Mouse (Mus musculus) hindbrain, embryonic 14.5 days (tissue): Measurements from ENCODE around the gene Mga. TPM values are rescaled to one million over a fixed set of nuclear protein-coding genes. Genes with fewer than 3 reads are reported as not detected.

Source experiments
- ATAC-seq: fragments of 200-750 bp; cut with Nextera tagmentation; 2 replicates; pipeline ENCODE4 v1.8.0; 2017; ENCODE audit warnings: moderate number of reproducible peaks, mild to moderate bottlenecking, moderate TSS enrichment, moderate library complexity; ENCODE audit not compliant: low FRiP score
- DNase-seq: peaks from one replicate; pipeline ENCODE4 v3.0.0-alpha.2; 2015; ENCODE audit warnings: low spot score
- H3K27ac ChIP-seq: fragments of 300-500 bp; sonication (generic); 2 replicates; pipeline ENCODE4 v1.5.1; 2014; ENCODE audit warnings: mild to moderate bottlenecking, moderate library complexity
- H3K27me3 ChIP-seq: fragments of 300-500 bp; sonication (generic); 2 replicates; pipeline ENCODE4 v1.6.1; 2014; ENCODE audit warnings: mild to moderate bottlenecking, low read length, mixed read lengths; ENCODE audit not compliant: control insufficient read depth, insufficient read depth
- H3K36me3 ChIP-seq: fragments of 300-500 bp; sonication (generic); replicated peaks from 2 replicates; pipeline ENCODE4 v1.6.1; 2014; ENCODE audit not compliant: control insufficient read depth, insufficient read depth
- H3K4me1 ChIP-seq: fragments of 300-500 bp; sonication (generic); replicated peaks from 2 replicates; pipeline ENCODE4 v1.6.1; 2014; ENCODE audit warnings: antibody characterized with exemption, low read length, mixed read lengths; ENCODE audit not compliant: control insufficient read depth, insufficient read depth
- H3K4me2 ChIP-seq: fragments of 300-500 bp; sonication (generic); replicated peaks from 2 replicates; pipeline ENCODE4 v1.6.1; 2014; ENCODE audit warnings: mild to moderate bottlenecking, moderate library complexity
- H3K4me3 ChIP-seq: fragments of 300-500 bp; sonication (generic); replicated peaks from 2 replicates; pipeline ENCODE4 v1.5.1; 2014; ENCODE audit warnings: mild to moderate bottlenecking, low read length
- H3K9ac ChIP-seq: fragments of 300-500 bp; sonication (generic); 2 replicates; pipeline ENCODE4 v1.6.1; 2014
- H3K9me3 ChIP-seq: fragments of 300-500 bp; sonication (generic); 2 replicates; pipeline ENCODE4 v1.6.1; 2016; ENCODE audit warnings: low read length; ENCODE audit not compliant: control insufficient read depth
- WGBS: fragments of 180-500 bp; shearing (Covaris S2); extraction: QIAGEN DNeasy Blood & Tissue Kit; methylation state at CpG from one replicate; pipeline ENCODE4 v1.1.7; 2014; 5-methylcytosine and 5-hydroxymethylcytosine counted together
- polyA plus RNA-seq: library from polyadenylated mRNA; unstranded; fragments of >200 nt; fragmentation: Nextera tagmentation; extraction: Ambion mirVana; gene quantifications from 2 replicates; pipeline ENCODE4 v1.2.1, GENCODE M21; 2014

Mga gene
- polyA plus RNA-seq, 1 experiment from 2014 or later, result 35.1 TPM

DNA sequence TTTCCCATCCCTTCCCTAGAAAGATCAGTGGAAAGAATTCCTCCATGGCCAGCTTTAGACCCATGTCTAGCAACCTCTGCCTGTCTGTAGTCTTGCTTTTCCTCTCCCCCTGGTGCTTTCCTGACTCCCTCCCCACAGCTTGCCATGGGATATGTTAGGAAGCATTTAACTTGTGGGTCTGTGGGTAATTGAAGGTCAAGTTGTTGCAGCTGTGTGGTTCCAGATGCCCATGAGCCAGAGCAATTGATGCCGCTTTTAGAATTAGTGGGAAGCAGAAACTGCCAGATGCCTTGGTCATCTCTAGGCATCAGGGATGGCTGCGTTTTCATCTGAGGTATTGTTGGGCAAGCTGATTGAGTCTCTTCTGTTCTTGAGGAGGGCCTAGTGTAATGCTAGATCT lies 84.6 kb downstream of the Mga start:
- ATAC-seq (no peak), DNase-seq (no peak)
- no peak overlapping the region for H3K27ac ChIP-seq
- H3K9ac ChIP-seq, result no peak overlapping the region
- no peaks in the 10 kb centered on the region for H3K4me1 ChIP-seq
- no peaks in the 10 kb centered on the region for H3K27me3 ChIP-seq
- H3K4me2 ChIP-seq, result no peak overlapping the region
- no peak overlapping the region for H3K4me3 ChIP-seq
- 92% methylated on average over 2 of the region's 2 CpGs for WGBS
- H3K36me3 ChIP-seq, result peaks cover 13% of the 10 kb centered on the region; the same call in 1 of the 2 replicates
- no peaks in the 10 kb centered on the region for H3K9me3 ChIP-seq

- Histone ChIP-seq H3K36me3 (peaks cover 13% of the 10 kb centered on the region; the same call in 1 of the 2 replicates), H3K4me1 (no peaks in the 10 kb centered on the region), H3K4me3 (no peak overlapping the region), H3K4me2 (no peak overlapping the region), H3K27me3 (no peaks in the 10 kb centered on the region), H3K9ac (no peak overlapping the region), H3K9me3 (no peaks in the 10 kb centered on the region), H3K27ac (no peak overlapping the region)
- 68% methylated on average over 8 of the region's 8 CpGs for WGBS
- ATAC-seq (no peak), DNase-seq (no peak)
These were observed 88.8 kb downstream of the Mga start for GRCm38 (mm10) chr2:119985871-119986270.

GRCm38 (mm10) chr2:119986369-119986768 lies 89.3 kb downstream of the Mga start:
- Histone ChIP-seq H3K4me1 (no peaks in the 10 kb centered on the region), H3K27ac (no peak overlapping the region), H3K4me2 (no peak overlapping the region), H3K36me3 (peaks cover 13% of the 10 kb centered on the region; the same call in 1 of the 2 replicates), H3K9me3 (no peaks in the 10 kb centered on the region), H3K4me3 (no peak overlapping the region), H3K9ac (no peak overlapping the region), H3K27me3 (no peaks in the 10 kb centered on the region)
- 57% methylated on average over 6 of the region's 6 CpGs for WGBS
- ATAC-seq, result no peak
- no peak for DNase-seq

- ATAC-seq (no peak), DNase-seq (no peak)
- H3K27me3 ChIP-seq, result no peaks in the 10 kb centered on the region
- no peak overlapping the region for H3K4me3 ChIP-seq
- H3K27ac ChIP-seq, result no peak overlapping the region
- H3K9ac ChIP-seq, result no peak overlapping the region
- whole genome bisulfite sequencing, result 100% methylated on average over 2 of the region's 2 CpGs
- H3K9me3 ChIP-seq, result no peaks in the 10 kb centered on the region
- 0 out of 2 replicates have a peak, but pooled peaks cover 5% of the 10 kb centered on the region for H3K36me3 ChIP-seq
- no peak overlapping the region for H3K4me2 ChIP-seq
- H3K4me1 ChIP-seq, result no peaks in the 10 kb centered on the region
These were observed 90.4 kb downstream of the Mga start for GRCm38 (mm10) chr2:119987441-119987840.

DNA sequence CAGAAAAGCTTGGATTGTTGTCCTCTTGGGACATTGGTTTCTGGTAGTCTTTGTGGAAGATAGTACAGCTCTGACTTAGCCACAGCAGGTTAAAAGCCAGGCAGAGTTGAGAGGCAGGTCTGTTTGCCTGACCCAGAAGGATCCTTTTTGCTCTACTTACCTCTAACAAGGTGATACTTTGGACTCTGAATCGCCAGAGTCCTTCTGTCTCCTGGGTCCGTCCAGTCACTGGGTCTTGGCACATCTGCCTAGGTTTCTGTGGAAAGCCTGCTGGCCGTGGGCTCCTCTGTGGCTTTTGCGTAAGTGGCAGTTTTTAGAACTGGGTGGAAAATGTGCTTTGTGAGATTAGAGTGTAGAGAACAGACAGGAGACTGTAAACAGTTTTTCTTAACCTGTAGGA lies 91.9 kb downstream of the Mga start:
- no peak for DNase-seq
- H3K27ac ChIP-seq, result no peak overlapping the region
- no peaks in the 10 kb centered on the region for H3K36me3 ChIP-seq
- no peak overlapping the region for H3K4me2 ChIP-seq
- H3K9me3 ChIP-seq, result no peaks in the 10 kb centered on the region
- H3K4me1 ChIP-seq, result no peaks in the 10 kb centered on the region
- H3K9ac ChIP-seq, result no peak overlapping the region
- no peak for ATAC-seq
- no peaks in the 10 kb centered on the region for H3K27me3 ChIP-seq
- no peak overlapping the region for H3K4me3 ChIP-seq
- 92% methylated on average over 4 of the region's 4 CpGs for WGBS

DNA sequence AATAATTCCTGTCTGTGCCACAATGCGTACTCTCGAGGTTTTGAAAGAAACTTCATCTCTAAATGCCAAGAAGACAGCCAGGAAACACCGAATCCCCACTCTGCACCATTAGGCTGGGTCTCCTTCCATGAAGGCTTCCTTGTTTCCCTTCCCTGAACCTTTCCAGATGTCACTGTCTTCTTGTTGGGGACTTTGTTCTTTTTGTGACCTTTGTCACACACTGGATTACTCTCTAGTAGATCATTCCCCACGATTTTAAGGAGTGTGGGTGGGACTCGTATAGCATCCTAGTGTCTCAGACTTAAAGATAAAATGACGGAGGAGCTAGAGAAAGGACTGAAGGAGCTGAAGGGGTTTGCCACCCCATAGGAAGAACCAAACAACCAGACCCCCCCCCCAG lies 93.9 kb downstream of the Mga start:
- no peak overlapping the region for H3K27ac ChIP-seq
- H3K27me3 ChIP-seq, result no peaks in the 10 kb centered on the region
- no peak for DNase-seq
- H3K36me3 ChIP-seq, result no peaks in the 10 kb centered on the region
- no peak overlapping the region for H3K4me3 ChIP-seq
- H3K9me3 ChIP-seq, result no peaks in the 10 kb centered on the region
- no peak overlapping the region for H3K9ac ChIP-seq
- H3K4me2 ChIP-seq, result no peak overlapping the region
- H3K4me1 ChIP-seq, result 0 out of 2 replicates have a peak, but pooled peaks cover 7% of the 10 kb centered on the region
- WGBS, result 90% methylated on average over 6 of the region's 6 CpGs
- ATAC-seq, result no peak

- H3K27me3 ChIP-seq, result no peaks in the 10 kb centered on the region
- WGBS, result 90% methylated on average over 2 of the region's 2 CpGs
- H3K4me1 ChIP-seq, result 0 out of 2 replicates have a peak, but pooled peaks cover 7% of the 10 kb centered on the region
- no peak for ATAC-seq
- no peak overlapping the region for H3K27ac ChIP-seq
- no peak overlapping the region for H3K4me2 ChIP-seq
- no peak overlapping the region for H3K4me3 ChIP-seq
- DNase-seq, result no peak
- no peak overlapping the region for H3K9ac ChIP-seq
- no peaks in the 10 kb centered on the region for H3K36me3 ChIP-seq
- no peaks in the 10 kb centered on the region for H3K9me3 ChIP-seq
These were observed 95.3 kb downstream of the Mga start for GRCm38 (mm10) chr2:119992349-119992748.

GRCm38 (mm10) chr2:119993515-119993914 lies 96.5 kb downstream of the Mga start:
- Histone ChIP-seq H3K4me3 (no peak overlapping the region), H3K4me2 (no peak overlapping the region), H3K27me3 (no peaks in the 10 kb centered on the region), H3K4me1 (0 out of 2 replicates have a peak, but pooled peaks cover 7% of the 10 kb centered on the region), H3K9me3 (no peaks in the 10 kb centered on the region), H3K36me3 (no peaks in the 10 kb centered on the region), H3K9ac (no peak overlapping the region), H3K27ac (no peak overlapping the region)
- 43% methylated on average over 2 of the region's 2 CpGs for WGBS
- no peak for ATAC-seq
- no peak for DNase-seq

- Histone ChIP-seq H3K4me1 (0 out of 2 replicates have a peak, but pooled peaks cover 7% of the 10 kb centered on the region), H3K9ac (no peak overlapping the region), H3K9me3 (no peaks in the 10 kb centered on the region), H3K27ac (peak overlapping the region; percentile 73), H3K4me2 (no peak overlapping the region), H3K36me3 (no peaks in the 10 kb centered on the region; the same call in 1 of the 2 replicates), H3K4me3 (no peak overlapping the region), H3K27me3 (no peaks in the 10 kb centered on the region)
- ATAC-seq, result no peak
- DNase-seq, result no peak
- WGBS, result 89% methylated on average over 6 of the region's 6 CpGs
These were observed 97.8 kb downstream of the Mga start for GRCm38 (mm10) chr2:119994839-119995238.
